Mouse (Mus musculus) midbrain, embryonic 15.5 days (tissue): ENCODE data around the gene Ripply1. TPM values are rescaled to one million over a fixed set of nuclear protein-coding genes. Genes with fewer than 3 reads are reported as not detected.

Experiments used
- ATAC-seq: fragments of 200-750 bp; cut with Nextera tagmentation; replicated peaks from 2 replicates; pipeline ENCODE4 v1.8.0; 2017; ENCODE audit warnings: moderate TSS enrichment
- H3K27ac ChIP-seq: fragments of 300-500 bp; sonication (generic); 2 replicates; pipeline ENCODE4 v1.5.1; 2015; ENCODE audit warnings: mild to moderate bottlenecking, inconsistent platforms
- H3K27me3 ChIP-seq: fragments of 300-500 bp; sonication (generic); replicated peaks from 2 replicates; pipeline ENCODE4 v1.6.1; 2015; ENCODE audit warnings: inconsistent platforms
- H3K36me3 ChIP-seq: fragments of 300-500 bp; sonication (generic); replicated peaks from 2 replicates; pipeline ENCODE4 v1.6.1; 2015; ENCODE audit warnings: inconsistent platforms
- H3K4me1 ChIP-seq: fragments of 300-500 bp; sonication (generic); 2 replicates; pipeline ENCODE4 v1.6.1; 2015; ENCODE audit warnings: inconsistent platforms
- H3K4me2 ChIP-seq: fragments of 300-500 bp; sonication (generic); 2 replicates; pipeline ENCODE4 v1.6.1; 2015; ENCODE audit warnings: inconsistent platforms, mild to moderate bottlenecking, moderate library complexity
- H3K4me3 ChIP-seq: fragments of 300-500 bp; sonication (generic); 2 replicates; pipeline ENCODE4 v1.5.1; 2015; ENCODE audit warnings: mild to moderate bottlenecking, inconsistent platforms
- H3K9ac ChIP-seq: fragments of 300-500 bp; sonication (generic); 2 replicates; pipeline ENCODE4 v1.6.1; 2015; ENCODE audit warnings: mild to moderate bottlenecking, inconsistent platforms
- H3K9me3 ChIP-seq: fragments of 300-500 bp; sonication (generic); 2 replicates; pipeline ENCODE4 v1.6.1; 2016; ENCODE audit warnings: inconsistent platforms
- WGBS: fragments of 180-500 bp; shearing (Covaris S2); methylation state at CpG from one replicate; pipeline ENCODE4 v1.1.7; 2015; ENCODE audit warnings: mixed read lengths; 5-methylcytosine and 5-hydroxymethylcytosine counted together
- polyA plus RNA-seq: library from polyadenylated mRNA; unstranded; fragments of >200 nt; fragmentation: Nextera tagmentation; extraction: Ambion mirVana; gene quantifications from 2 replicates; pipeline ENCODE4 v1.2.1, GENCODE M21; 2015

Gene Ripply1
- not detected in 2 replicates for polyA plus RNA-seq

DNA sequence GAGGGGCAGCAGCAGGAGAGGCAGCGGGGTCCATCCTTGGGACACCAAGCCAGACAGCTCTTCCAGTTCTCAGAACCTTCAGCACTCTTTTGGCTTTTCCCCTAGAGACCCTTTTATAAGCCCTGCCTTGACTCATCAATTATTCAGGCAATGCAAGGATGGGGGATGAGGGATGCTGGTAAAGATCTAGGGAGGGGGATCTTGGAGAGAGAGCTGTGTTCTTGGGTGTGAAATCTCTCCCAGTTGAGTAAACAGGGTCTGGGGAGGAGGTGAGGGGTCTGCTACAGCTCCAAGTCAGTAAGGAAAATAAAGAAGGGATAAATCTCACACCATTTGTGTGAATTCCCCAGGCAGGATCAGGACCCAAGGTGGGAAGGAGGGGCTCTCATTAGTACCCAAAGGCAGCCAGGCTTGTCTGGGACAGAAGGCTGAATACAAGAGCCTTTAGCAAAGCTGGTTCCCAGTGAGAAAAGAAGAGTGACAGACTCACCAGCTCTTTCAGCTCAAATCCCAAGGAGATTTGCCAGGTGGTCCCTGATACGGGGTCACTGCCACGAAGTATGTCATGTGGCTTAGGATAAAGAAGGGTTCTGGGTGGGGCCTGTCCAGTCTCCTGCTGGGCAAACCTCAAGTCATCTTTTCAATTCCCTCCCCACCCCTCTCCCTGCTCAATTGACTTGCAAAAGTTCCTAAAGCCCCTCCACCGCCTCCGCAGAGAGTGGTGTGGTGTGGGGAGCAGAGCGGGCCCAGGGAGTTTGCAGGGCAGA, at the start of gene Ripply1:
Gene Ripply1 (minus strand): TSS at position 76 of the 767 bp plus-strand sequence.
- Histone ChIP-seq H3K4me2 (no peak within 1 kb of the TSS), H3K4me3 (no peak within 1 kb of the TSS), H3K9ac (no peak within 1 kb of the TSS), H3K36me3 (no peaks in the 10 kb centered on the region), H3K27ac (no peak within 1 kb of the TSS), H3K9me3 (no peaks in the 10 kb centered on the region), H3K4me1 (no peaks in the 10 kb centered on the region), H3K27me3 (peaks cover 15% of the 10 kb centered on the region)
- WGBS: 23% methylated on average over 6 of the region's 6 CpGs
- no peak for ATAC-seq

DNA sequence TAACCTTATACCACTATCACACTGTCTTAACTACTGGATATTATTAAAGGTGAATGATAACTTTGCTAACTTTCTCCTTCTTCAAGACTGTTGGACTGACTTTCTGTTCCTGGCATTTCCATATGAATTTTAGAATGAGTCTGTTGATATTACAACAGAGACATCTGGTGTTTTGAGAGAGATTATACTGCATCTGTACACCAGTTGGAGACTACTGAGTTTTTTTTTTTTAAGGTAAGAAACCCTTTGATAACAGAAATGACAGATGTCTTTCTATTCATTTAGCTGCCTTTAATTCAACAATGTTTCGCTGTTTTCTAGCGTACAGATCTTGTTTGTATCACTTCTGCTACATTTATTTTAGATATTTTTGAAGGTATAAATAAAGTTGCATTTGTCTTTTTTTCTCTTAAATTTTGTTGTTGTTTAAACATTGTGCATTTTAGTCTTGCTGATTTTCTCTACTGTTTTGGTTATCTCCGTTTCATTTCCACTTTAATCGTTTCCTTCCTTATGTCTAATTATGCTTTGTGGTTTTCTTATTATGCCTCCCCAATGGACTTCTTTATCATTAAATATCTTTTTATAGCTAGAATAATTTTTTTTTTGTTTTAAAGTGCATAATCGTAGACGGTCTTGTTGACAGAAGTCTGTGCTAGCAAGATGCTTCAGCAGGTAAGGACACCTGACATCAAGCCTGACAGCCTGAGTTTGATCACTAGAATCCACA, 46.4 kb upstream of the Ripply1 start:
- Histone ChIP-seq H3K9ac (no peak overlapping the region), H3K4me3 (no peak overlapping the region), H3K9me3 (no peaks in the 10 kb centered on the region), H3K4me1 (no peaks in the 10 kb centered on the region), H3K27ac (no peak overlapping the region), H3K4me2 (no peak overlapping the region), H3K36me3 (no peaks in the 10 kb centered on the region), H3K27me3 (0 out of 2 replicates have a peak, but pooled peaks cover 5% of the 10 kb centered on the region)
- ATAC-seq: no peak
- 90% methylated on average over 6 of the region's 6 CpGs for WGBS

DNA sequence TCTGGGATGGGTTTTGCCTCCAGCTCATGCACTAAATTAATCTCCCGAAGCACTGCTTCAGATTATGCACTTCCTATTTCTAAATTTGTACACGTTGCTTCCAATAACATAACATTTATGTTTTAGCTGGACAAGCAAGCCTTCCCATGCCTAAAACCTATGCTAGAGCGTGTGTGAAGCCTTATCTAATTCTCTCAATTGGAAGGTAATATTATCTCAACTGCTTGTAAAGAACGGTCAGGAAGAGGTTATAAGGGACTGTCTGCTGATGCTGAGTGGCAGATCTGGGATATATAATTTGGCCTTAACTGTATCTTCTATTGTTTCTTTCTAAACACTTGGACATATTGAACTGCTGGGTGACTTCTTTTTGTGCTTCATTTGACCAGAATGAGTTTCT, 44.8 kb upstream of the Ripply1 start:
- no peak overlapping the region for H3K9ac ChIP-seq
- H3K27ac ChIP-seq: no peak overlapping the region
- ATAC-seq: no peak
- no peaks in the 10 kb centered on the region for H3K4me1 ChIP-seq
- no peaks in the 10 kb centered on the region for H3K9me3 ChIP-seq
- H3K4me2 ChIP-seq: no peak overlapping the region
- WGBS: 90% methylated on average over 4 of the region's 4 CpGs
- H3K4me3 ChIP-seq: no peak overlapping the region
- no peaks in the 10 kb centered on the region for H3K36me3 ChIP-seq
- H3K27me3 ChIP-seq: peaks cover 5% of the 10 kb centered on the region; the same call in 1 of the 2 replicates

DNA sequence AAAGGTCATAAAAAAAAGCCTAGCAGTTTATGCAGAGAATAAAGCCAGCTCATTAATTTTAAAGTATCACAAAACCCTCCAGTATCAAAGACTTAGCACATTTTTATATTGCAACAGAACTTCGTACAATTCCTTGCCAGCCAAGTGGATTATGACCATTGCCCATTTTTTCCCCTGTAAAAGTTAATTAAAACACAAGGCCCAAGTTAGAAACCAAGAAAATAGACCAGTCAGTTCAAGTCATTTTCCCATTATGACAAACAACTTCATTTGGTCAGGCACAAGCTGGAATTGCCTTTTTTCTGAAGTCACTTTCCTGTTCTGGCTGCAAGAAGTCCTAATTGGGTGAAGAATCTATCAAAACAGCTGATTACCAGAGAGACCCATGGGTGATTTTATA, 43.2 kb upstream of the Ripply1 start:
- no peak for ATAC-seq
- 76% methylated on average over 1 of the region's 1 CpGs for WGBS
- Histone ChIP-seq H3K4me1 (no peaks in the 10 kb centered on the region), H3K27ac (no peak overlapping the region), H3K4me3 (no peak overlapping the region), H3K4me2 (no peak overlapping the region), H3K9me3 (no peaks in the 10 kb centered on the region), H3K27me3 (peaks cover 5% of the 10 kb centered on the region; the same call in 1 of the 2 replicates), H3K9ac (no peak overlapping the region), H3K36me3 (no peaks in the 10 kb centered on the region)

GRCm38 (mm10) chrX:139815201-139815600, 33.0 kb upstream of the Ripply1 start:
- Histone ChIP-seq H3K4me3 (no peak overlapping the region), H3K9ac (no peak overlapping the region), H3K4me2 (no peak overlapping the region), H3K4me1 (no peaks in the 10 kb centered on the region), H3K27me3 (peaks cover 4% of the 10 kb centered on the region), H3K36me3 (no peaks in the 10 kb centered on the region), H3K27ac (no peak overlapping the region), H3K9me3 (no peaks in the 10 kb centered on the region)
- no peak for ATAC-seq
- 86% methylated on average over 5 of the region's 5 CpGs for WGBS

GRCm38 (mm10) chrX:139814018-139814635, 32.0 kb upstream of the Ripply1 start:
- Histone ChIP-seq H3K9ac (no peak overlapping the region), H3K27me3 (peaks cover 4% of the 10 kb centered on the region), H3K36me3 (no peaks in the 10 kb centered on the region), H3K4me3 (no peak overlapping the region), H3K4me1 (no peaks in the 10 kb centered on the region), H3K4me2 (no peak overlapping the region), H3K27ac (no peak overlapping the region), H3K9me3 (no peaks in the 10 kb centered on the region)
- WGBS: 86% methylated on average over 8 of the region's 8 CpGs
- ATAC-seq: no peak

- Histone ChIP-seq H3K4me3 (no peak overlapping the region), H3K4me1 (no peaks in the 10 kb centered on the region), H3K36me3 (no peaks in the 10 kb centered on the region), H3K27ac (no peak overlapping the region), H3K4me2 (no peak overlapping the region), H3K9ac (no peak overlapping the region), H3K27me3 (peaks cover 4% of the 10 kb centered on the region), H3K9me3 (no peaks in the 10 kb centered on the region)
- no peak for ATAC-seq
- 69% methylated on average over 9 of the region's 9 CpGs for WGBS
These were observed 31.3 kb upstream of the Ripply1 start for GRCm38 (mm10) chrX:139813299-139814002.

DNA sequence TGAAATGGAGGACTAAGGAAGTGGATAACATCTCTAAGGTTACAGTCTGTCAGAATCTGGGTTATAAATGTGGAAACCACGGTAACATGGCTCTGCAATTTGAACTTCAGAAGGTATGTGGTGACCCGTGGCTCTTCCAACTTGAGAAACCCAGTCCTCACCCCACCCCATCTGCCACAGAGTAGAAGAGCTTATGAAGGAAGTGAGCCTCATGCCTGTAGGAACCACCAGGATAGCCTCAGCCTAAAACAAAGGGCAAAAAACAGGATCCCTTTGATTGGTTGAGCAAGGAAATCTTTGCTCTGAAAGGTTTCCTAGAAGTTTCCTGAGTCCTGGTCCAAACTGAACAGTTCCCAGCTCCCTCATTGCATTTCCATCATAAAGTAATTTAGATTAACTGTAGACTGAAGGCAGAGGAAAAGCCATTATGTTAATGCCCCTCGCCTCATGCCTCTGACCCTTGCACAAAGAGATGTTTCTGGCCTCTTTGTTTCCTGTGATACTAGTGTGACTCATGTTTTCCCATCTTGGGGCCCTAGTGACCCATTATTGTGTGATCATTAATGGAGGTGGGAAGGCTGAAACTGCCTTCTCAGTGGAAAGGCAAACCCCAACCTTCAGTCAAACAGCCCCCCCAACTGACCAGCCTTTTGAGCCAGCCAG, 30.6 kb upstream of the Ripply1 start:
- Histone ChIP-seq H3K4me3 (no peak overlapping the region), H3K27ac (no peak overlapping the region), H3K9me3 (no peaks in the 10 kb centered on the region), H3K27me3 (peaks cover 4% of the 10 kb centered on the region), H3K4me2 (no peak overlapping the region), H3K4me1 (no peaks in the 10 kb centered on the region), H3K36me3 (no peaks in the 10 kb centered on the region), H3K9ac (no peak overlapping the region)
- 81% methylated on average over 3 of the region's 3 CpGs for WGBS
- ATAC-seq: no peak

DNA sequence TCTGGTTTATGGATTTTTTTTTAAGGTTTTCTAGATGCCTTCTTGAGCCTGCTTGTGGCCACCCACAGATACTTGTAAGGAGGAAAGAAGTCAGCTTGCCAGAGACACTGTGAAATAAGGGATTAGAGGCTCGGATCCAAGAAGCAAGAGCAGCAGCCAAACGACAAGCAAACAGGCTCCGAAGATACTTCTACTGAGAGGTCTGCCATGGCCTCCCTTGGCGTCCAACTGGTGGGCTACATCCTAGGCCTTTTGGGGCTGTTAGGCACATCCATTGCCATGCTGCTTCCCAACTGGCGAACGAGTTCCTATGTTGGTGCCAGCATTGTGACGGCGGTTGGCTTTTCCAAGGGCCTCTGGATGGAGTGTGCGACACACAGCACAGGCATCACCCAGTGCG, 26.3 kb upstream of the Ripply1 start:
- peaks cover under 1% of the 10 kb centered on the region for H3K27me3 ChIP-seq
- H3K9ac ChIP-seq: no peak overlapping the region
- H3K4me2 ChIP-seq: no peak overlapping the region
- H3K9me3 ChIP-seq: no peaks in the 10 kb centered on the region
- no peaks in the 10 kb centered on the region for H3K36me3 ChIP-seq
- H3K27ac ChIP-seq: no peak overlapping the region
- ATAC-seq: no peak
- H3K4me1 ChIP-seq: no peaks in the 10 kb centered on the region
- 75% methylated on average over 10 of the region's 10 CpGs for WGBS
- H3K4me3 ChIP-seq: no peak overlapping the region

DNA sequence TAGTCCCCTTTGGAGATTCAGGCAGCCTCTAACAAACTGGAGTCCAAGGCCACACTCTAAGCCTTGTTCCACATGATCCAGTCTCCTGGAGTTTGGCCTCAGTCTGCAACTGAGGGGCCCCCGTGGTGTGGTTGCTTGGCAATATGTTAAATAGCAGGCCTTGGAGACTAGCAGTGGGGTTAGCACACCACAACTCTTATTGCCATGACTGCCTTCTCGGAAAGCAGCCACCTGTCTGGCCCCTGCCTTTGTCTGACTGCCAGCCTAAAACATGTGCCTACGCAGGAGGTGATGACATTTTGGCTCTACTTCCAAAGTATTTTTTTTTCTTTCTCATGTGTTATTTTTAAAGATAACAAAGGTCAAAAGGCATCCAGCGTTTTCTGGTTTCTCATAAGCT, 25.9 kb upstream of the Ripply1 start:
- Histone ChIP-seq H3K9ac (no peak overlapping the region), H3K4me2 (no peak overlapping the region), H3K4me1 (no peaks in the 10 kb centered on the region), H3K9me3 (no peaks in the 10 kb centered on the region), H3K27ac (no peak overlapping the region), H3K36me3 (no peaks in the 10 kb centered on the region), H3K4me3 (no peak overlapping the region), H3K27me3 (no peaks in the 10 kb centered on the region; the same call in 1 of the 2 replicates)
- ATAC-seq: peak; percentile 76
- 45% methylated on average over 4 of the region's 4 CpGs for WGBS

DNA sequence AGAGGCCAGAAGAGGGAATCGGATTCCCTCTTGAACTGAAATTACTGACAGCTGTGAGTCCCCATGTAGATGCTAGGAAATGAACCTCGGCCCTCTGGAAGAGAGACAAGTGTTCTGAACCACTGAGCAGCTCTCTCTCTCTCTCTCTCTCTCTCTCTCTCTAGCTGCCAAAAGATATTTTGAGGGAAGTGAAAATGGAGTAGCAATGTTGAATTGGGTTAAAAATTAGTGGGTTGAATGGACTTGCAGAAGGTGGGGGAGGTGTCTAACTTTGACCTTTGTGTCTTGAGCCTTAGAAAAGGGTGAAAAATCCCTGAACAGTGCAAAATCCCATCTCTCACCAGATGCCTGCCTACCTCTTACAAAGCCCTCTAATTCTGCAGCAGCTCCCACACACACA, 25.2 kb upstream of the Ripply1 start:
- 66% methylated on average over 2 of the region's 2 CpGs for WGBS
- Histone ChIP-seq H3K9ac (no peak overlapping the region), H3K4me3 (no peak overlapping the region), H3K36me3 (no peaks in the 10 kb centered on the region), H3K27ac (no peak overlapping the region), H3K9me3 (no peaks in the 10 kb centered on the region), H3K27me3 (no peaks in the 10 kb centered on the region; the same call in 1 of the 2 replicates), H3K4me2 (no peak overlapping the region), H3K4me1 (no peaks in the 10 kb centered on the region)
- ATAC-seq: no peak
